Mouse (Mus musculus): ENCODE measurements around the gene Ppdpf.

Gene Ppdpf

DNA sequence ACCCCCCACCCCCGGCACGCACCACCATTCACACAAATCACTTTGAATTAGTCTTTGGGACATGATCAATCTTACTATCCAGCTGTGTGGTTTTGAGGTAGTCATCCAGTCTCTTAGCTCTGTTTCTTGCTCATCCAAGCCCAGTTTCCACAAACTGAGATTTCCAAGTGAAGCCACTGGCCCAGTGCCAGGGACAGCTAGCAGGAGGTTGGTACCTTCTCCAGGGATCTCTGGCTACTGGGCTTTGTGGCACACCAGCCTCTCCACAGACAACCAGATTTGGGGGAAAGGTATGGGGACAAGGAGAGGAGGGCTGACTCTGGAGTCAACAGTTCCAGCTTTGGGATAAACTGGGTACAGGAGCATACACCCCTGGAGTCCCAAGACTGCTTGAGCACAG, 33.3 kb downstream of the Ppdpf start:
- DNase-seq = no peak

DNA sequence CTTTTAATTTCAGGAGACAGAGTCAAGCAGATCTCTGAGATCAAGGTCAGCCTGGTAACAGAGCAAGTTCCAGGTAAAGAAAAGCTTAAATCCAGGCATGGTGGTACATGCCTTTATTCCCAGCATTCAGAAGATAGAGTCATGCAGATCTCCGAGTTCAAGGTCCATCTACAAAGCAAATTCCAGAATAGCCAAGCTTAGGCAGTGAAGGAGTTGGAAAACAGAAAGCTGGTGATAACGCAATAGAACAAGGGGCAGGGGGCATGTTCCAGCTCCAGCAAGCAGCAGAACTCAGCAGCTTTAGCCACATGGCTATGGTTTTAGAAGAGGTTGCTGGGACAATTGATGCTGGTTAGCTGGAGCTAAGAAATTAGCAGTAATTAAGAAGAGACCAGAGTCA, 37.9 kb downstream of the Ppdpf start:
- no peak for DNase-seq

DNA sequence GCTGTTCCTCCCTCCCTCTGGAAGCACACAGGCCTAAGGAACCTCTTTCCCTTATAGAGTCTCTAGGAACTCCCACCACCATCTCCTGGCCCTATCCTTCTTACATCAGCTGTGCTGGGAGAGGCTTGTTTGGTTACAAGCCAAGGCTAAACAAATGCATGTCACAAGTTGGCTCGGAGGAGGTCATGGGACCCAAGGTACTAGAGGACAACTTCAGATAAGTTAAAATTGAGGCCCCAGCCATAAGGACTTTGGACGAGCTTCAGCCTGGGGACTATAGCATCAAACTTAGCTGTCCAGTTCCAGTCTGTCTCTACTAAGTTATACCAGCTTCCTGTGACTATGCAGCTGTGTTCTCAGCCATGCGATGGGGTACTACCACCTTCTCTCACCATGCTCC, 40.1 kb downstream of the Ppdpf start:
- DNase-seq = no peak

DNA sequence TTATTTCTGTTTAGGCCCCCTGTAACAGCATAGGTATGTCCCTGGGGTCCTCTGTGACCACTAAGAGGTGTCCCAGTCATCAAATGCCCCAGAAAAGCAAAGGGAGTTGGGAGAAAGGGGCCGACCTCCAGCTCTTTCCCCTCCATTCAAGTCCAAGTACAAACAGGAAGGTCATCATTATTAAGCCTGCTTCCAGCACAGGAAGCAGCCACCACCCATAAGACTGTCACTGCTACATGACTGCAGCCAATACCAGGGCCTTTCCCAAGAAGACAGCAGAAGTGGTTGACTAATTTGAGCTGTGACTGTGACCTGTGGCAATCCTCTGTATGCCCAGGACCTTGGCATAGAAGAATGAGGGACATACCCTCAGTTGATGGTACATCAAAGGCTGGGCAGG, 41.3 kb downstream of the Ppdpf start:
- peak; percentile 44 for DNase-seq

DNA sequence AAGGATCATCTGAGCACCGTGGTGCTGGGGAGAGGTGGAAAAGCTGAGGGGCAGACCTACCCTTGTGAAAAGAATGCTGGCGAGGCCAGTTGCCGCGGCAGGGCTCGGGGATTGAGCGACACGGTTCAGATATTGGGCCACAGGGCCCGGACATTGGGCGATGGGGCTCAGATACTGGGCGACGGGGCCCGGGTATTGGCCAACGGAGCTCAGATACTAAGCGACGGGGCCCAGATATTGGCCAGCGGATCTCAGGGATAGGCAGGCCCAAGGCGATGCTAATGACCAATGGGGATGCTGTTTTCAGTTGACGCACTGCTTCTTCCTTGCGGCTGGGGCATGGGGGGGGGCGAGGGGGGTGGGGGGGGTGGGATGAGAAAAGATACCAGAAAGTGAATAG, 44.1 kb downstream of the Ppdpf start:
- DNase-seq = no peak

DNA sequence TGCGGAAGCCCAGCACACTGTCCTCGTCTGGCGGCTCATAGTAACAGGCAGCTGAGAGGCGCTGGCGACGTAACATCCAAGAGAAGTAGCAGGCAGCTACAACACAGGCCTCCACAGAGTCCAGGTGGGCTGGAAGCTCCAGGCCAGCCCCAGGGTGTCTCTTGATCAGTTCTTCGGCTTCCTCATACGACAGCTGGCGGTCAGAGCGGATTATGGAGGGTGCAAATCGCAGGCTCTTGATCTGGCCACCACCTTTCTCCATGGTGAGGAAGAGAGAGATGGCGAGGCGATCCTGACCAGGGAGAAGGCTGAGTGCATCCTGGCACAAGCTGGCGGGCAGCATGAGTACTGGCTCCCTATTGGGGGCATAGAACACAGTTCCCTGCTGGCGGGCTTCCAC, 46.4 kb downstream of the Ppdpf start:
- no peak for DNase-seq

DNA sequence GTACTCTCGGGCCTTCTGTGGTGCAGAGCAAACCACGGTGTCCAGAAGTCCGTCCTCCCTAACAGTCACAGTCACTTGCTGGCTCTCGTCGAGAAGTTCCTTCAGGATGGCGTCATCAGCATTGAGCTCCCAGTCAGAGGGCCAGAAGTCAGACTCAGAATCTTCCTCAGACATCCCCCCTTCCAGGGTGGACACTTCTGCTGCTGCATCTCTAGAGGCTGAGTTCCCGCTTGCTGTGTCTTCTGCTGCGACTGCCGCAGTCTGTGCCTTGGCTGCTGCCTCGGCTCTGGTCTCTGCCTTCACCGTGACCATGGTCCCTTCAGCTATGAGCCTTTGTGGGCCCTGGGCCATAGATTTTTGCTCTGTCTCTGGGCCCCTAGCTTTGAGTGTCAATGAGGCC, 47.6 kb downstream of the Ppdpf start:
- DNase-seq = no peak

DNA sequence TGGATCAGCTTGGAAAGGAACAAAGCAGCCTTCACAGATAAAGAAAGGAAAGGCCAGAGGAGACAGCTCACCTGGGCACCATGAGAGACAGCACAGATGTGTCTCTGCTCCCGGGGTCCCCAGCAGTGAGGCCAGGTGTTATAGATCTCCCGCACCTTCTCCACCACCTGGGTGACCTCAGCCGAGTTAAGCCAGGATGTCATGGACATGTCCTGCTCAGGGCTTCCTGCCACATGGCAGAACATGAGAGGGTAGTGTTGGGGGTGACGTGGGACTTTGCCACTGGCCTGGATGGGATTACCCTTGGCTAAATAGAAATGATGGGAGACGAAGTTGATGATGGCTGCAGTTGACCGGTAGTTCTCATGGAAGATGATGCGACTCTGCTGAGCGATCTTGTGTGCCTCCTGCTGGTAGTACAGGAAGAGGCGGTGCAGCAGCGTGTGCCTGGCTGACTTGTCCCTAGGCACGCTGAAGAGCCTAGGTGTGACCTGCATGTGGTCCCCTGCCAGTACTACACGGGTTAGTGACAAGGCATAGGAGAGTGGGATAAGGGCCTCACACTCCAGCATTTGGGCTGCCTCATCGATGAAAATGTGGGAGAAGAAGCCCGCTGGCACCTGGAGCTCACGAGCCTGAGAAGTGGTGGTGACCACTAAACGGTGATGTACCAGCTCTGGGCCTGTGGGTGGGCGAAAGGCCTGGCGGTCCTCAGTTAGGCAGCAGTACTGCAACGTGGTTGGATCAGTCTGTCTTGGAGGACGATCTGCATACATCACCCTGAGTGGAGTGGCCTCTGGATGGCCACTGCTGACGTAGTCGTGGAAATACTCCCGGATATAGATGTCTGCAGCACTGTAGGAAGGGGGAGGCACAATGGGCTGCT, 48.9 kb downstream of the Ppdpf start:
- DNase-seq = peak; percentile 30

DNA sequence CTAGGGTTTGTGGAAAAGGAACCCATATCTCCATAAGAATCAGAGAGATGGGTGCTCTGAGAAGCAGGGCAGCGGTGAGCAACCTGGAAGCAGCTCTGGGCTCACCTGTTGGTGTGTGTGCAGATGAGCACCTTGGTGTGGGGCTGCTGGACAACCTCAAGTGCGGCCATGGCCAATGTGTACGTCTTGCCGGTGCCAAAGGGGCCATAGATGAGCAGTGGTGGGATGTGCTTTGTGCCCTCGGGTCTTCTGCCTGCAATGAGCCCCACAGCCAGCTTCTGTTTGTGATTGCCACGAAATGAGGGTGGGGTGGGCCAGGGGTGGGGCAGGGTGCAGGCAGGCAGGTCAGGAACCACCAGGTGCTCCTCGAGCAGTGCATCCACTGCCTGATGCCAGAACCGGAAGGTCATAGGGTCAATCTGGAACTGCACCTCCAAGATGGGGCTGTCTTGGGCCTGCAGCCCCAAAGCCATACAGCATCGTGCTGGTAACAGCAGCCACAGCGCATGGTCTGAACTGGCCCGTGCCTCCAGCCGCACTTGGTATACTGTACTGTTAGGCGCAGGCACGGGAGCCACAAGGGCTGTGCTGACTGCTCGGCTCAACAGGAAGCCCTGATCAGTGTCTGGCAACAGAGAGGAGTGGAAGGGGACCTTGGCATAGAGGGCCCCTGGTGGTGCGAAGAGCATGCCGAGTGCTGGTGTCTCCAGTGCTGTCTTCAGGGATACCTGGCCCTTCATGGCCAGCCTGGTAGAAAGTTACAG, 50.4 kb downstream of the Ppdpf start:
- DNase-seq = no peak

DNA sequence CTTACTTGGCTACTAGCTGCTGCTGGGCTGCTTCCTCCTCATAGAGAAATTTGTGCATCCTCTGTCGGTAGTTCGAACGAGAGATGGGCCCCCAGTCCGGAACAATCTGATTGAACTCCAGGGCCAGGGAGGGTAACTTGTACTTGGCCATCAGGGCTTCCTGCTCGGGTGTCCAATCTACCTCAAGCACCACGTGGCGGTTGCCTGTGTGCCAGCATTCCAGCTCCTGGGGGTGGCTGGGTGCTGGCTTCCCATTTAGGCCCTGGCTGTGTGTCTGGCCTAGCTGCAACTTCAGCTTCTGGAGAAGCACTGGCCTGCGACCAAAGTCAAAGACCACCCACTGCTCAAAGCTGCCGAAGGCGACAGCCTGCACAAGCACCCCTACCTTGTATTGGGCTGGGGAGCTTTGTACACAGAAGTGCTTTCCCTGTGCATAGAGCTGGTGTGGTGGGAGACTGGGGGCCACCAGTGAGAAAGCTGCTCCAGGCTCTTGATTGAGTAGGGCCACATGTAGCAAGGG, 51.1 kb downstream of the Ppdpf start:
- DNase-seq = no peak

All from lung, postnatal 10 days (tissue).